Mouse (Mus musculus) frontal cortex, postnatal 10 days (tissue): ENCODE results near the gene Ank3.

Experiments used
- DNase-seq, 2 experiments: peaks; one replicate each; pipeline ENCODE4 v3.0.0; 2022; ENCODE audit warnings: low spot score in 2 of 2, mixed read lengths in 1 of 2

Gene Ank3

DNA sequence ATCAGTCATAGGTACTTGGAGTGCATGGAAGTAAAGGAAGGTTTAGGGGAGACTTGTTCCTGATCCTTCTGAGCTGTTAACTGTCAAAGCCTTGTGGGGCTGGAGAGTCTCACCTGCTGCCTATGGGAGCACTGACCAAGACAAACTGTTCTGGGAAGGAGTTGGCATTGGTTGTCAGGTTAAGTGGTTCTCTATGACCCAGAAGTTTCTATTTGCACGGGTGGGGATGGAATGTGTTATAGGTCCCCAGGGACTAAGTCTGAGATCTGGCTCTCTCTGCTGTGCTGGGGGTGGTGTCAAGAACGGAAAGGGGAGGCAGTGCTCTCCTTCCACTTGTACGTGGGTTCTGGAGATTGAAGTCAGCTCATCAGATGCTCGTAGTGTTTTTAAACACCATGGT lies 6.9 kb downstream of the Ank3 start:
- DNase-seq, result no peak

DNA sequence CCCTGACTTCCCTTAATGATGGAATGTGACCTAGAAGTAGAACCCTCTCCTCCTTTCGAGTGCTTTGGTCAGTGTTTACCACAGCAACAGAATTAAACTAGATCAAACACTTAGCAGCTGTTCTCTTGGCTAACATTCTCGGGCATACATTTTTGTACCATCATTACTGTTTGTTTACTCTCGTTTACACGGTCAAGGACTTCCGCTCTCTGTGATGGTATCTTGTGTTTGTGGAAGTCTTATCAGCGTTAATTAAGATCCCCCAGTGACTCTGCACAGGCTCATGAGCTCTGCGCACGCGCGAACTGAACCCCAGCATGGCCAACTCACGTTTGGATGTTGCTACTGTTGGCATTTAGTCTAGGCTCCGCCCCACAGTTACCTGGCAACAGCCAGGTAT lies 16.3 kb downstream of the Ank3 start:
- DNase-seq, result no peak

DNA sequence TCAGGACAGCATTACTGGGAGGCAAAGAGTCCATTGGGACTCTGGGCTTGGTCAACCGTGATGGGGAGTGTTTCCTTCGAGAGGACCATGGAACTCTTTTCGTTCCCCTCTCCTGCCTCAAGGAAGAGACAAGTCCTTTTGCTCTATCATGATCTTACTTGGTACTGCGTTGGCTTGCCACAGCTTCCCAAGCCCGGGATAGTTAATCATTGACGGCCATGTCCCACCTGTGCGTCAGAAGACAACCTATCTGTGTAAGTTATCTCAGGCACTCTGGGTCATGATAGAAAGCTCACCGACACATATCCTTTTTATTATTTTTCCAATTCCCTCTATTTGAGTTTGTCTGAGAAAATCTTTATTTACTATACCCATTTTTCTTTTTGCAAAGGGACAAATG lies 20.1 kb downstream of the Ank3 start:
- DNase-seq, result no peak

DNA sequence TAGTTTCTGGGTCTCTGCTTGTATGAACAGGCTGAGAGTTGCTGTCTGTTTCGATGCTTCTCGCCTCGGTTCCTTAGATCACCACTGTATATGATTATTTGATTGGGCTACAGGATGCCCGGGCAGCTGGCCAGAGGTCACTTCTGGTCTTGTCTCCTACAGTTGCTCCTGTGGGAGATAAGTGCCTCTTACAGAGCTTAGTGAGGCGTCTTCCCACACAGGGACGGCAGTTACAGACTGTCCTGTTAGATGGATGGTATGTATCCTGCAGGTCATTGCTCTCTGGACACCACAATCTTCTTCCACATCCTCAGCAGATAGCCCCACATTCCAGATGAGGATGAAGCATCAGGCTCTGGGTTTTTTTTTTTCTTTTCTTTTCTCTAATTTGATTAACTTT lies 21.7 kb downstream of the Ank3 start:
- no peak for DNase-seq

DNA sequence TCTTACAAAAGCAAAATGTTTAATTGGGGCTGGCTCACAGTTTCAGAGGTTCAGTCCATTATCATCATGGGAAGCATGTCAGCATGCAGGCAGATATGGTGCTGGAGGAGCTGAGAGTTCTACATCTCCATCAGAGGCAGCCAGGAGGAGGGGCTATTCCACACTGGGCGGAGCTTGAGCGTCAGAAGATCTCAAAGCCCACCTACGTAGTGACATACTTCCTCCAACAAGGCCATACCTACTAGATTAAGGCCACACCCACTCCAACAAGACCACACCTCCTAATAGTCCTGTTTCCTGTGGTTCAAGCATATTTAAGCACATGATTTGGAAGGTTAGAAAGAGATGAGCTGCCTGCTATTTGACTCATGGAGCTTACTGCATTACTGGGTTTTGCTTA lies 25.5 kb downstream of the Ank3 start:
- DNase-seq, result no peak

DNA sequence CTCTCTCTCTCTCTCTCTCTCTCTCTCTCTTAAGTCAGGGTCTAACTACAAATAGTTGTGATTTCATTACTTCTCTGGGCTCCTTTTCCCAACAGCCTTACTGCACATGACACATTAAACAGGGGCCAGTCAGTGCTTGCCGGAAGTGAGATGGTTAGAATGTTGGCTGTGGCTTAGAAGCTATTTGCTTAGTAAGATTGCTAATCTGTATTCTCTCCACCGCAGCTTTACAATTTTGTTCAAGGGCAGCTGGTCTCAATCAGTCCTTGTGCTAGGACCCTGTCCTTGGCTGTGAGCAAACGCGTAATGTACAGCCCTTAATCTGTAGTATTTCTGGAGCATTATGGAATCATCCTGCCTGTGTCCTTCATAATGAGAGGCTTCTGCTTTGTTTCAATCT lies 31.6 kb downstream of the Ank3 start:
- no peak for DNase-seq

DNA sequence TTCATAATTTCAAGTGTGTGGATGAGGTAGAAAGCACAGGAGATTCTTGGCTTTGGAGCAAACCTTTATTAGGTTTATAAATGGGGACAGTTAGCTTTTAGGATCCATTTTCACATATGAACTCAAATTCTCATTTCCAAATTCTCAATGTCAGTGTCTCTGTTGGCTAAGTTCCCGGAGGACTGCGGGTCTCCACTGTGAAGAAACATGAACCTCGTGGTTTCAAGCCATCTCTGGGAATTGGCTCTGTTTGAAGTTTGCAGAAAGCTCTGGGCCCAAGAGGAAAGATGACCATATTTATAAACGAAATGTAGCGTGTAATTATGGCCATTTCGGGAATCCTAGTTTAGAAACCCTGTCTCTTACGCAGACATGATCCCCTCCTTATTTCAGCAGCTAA lies 32.5 kb downstream of the Ank3 start:
- no peak for DNase-seq

DNA sequence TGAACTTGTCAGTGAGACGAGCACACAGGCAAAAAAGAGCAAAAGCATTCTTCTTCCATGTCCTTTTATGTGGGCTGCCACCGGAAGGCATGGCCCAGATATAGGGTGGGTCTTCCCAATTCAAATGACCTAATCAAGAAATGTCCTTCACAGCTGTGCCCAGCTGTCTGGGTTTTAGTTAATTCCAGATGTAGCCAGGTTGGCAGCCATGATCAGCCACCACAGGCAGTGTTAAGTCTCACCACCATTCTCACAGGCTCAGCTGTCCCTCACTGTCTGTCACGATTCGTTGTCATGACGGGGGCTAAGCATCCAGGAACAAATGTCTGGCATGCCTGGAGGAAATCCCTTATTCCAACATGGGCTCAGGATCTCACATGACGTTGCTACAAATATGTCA lies 36.6 kb downstream of the Ank3 start:
- no peak for DNase-seq

DNA sequence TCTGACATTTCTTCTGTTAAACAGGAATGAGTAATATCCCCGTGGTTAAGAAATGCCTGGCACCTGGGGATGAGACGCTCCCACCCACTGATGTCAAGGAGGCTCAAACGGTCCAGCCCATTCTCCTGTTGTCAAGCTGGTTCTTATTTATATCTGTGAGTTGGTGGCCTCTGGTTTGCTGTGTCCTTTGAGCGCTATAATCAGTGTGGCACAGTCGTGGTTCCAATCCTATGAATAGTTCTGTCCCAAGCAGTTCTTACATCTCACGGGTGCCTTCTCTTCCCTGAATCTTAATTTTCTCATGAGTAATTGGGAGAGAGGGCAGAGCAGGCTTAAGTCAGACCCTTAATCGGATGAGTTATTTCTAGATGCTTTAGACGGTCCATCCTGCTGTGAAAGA lies 40.9 kb downstream of the Ank3 start:
- no peak for DNase-seq

DNA sequence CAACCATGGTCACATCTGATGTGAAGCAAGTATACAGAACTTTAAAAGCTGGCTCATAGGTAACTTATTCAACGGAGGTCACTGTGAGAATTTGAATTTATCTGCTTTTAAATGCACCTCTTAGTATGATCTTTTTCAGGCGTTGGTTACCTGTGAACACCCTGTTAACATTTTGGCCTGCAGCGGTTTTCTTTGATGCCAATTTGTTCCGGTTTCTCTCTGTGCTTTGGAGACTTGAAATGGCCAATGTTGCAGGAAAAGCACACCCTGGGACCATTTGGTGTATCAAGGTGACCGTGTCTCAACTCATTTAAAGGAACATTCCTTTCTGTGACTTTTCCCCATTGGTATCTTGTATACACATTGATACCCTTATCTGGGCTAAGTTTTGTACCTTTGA lies 46.0 kb downstream of the Ank3 start:
- DNase-seq, result no peak

DNA sequence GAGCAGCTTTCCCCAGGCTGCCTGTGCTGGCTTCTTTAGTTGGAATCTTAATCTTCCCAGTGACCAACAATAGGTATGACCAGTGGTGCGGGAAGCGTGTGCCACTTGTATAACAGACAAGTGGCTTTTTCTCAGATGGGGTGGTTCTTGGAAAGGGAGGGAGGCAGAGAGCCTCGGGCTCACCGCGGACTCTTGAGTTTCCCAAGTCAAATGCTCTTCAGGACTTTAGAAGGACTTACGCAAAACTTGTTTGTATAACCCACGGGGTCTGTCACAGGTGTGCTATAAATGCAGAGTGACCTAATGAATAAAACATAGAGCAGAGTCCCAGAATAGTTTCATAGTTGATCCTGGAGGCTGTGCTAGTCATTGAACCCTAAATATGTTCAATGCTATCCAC lies 47.4 kb downstream of the Ank3 start:
- no peak for DNase-seq

DNA sequence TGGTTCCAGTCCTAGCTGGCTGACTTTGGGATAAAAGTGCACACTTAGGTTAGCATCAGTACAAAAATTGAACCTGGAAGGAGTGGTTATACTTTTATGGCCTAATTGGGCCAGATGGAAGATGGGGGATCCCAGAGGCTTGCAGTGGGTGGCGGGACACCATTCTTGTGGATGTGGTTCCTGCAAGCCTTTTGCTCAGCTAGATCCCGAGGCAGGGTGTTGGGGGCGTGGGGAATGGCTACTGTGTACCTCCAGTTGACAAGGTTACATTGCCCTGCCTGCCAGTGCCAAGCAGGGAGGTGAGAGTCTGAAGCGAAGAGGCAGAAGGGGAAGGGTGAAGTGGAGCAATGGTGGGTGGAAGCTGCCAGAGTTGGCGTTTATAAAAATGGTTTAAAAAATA lies 48.0 kb downstream of the Ank3 start:
- no peak for DNase-seq

DNA sequence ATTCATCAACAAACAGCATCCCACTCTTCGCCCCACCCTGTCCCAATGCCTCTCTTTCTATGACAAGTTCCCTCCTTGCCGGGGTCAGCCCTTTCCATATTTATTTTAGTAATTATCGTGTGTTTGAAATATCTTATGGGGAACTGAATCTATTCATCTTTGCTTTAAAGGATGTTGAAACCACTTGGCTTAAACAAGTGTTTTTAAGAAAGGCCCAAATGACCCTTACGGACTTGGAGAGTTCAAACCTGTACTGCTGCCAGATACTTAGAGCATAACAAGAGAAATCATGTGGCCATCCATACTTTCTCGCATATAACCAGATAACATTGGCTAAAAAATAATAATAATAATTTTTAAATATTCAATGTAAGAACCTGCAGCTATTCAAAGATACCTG lies 48.7 kb downstream of the Ank3 start:
- no peak for DNase-seq

DNA sequence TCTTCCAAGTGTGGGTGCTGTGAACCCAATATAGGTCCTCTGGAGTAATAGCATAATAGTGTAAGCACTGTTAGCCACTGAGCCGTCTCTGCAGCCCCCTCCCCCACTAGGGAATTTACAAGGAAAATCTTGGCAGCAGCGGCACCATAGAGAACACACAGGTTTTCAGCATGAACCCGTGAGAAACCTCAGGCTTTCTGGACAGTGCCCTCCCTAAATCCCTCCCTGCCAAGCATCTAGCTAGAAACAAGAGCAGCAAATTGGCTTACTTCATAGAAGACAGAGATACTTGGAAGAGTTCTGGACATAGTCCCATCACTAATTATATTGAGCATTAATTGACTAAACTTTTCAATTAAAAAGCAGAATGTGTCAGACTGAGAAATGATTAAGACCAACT lies 49.6 kb downstream of the Ank3 start:
- DNase-seq, result no peak

DNA sequence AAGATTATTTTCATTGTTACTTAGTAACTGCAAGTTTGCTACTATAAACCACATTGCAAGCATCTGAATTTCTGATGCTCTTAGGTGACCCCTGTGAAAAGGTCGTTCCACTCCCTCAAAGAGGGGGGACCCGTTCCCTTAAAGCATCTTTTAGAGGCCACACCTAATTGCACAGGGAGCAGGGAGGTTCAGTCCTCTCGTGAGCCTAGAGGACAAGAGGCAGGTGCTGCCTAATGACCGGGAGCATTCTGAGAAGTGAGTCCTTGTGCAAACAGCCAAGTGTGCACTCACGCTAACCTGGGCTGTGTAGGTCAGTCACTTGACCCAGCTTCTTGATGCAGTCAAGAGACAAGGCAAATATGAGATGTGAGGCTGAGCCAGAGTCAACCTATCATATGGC lies 52.4 kb downstream of the Ank3 start:
- DNase-seq, result no peak

DNA sequence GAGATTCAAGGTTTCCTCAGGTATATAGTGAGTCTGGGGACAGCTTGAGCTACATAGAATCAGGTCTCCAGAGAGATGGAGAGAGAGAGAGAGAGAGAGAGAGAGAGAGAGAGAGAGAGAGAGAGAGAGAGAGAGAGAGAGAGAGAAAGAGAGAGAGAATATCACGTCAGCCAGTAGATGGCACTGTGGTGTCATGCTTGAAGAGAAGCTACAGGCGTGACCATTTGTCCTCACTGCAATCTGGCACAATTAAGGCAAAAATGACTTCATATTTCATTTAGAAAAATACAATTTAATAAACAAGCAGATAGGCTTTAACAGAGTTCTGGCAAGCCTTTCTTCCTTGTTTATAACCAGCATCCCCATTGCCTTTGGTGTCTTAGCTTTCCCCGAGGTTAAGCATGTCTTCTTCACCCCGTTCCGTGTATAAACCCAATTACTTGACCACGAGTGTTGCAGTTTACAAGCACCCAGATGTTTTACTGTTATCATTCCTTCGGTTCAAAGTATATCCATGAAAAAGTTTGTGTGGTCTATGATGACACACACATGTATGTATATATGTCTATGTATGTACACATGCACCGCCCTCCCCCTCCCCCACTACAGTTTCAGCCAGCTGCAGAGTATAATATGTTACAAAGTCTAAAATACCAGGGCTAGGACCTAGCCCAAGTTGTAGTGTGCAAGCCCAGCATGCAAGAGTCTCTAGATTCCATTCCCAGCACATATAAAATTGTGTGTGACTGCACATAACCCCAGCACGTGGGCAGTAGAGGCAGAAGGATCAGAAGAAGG lies 53.8 kb downstream of the Ank3 start:
- peak in 1 of 2 experiments; percentile 46 for DNase-seq

DNA sequence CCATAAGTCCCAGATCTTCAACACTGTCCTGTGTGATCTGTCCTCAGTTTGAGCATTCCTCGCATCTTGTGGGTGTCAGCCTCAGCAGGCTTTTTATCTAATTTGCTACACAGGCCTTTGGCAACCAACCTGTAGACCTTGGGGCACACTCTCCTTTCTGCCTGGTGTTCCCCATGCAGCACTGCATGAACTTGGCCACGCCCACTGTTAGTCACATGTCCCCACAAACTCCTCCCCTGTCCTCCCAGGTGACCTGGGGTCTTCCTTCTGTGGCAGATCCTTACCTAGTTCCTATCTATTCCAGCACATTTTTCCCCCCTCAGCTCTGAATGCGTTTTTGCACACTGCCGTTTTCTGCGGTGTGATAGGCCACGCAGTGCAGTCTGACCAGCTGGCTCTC lies 55.0 kb downstream of the Ank3 start:
- DNase-seq, result no peak

DNA sequence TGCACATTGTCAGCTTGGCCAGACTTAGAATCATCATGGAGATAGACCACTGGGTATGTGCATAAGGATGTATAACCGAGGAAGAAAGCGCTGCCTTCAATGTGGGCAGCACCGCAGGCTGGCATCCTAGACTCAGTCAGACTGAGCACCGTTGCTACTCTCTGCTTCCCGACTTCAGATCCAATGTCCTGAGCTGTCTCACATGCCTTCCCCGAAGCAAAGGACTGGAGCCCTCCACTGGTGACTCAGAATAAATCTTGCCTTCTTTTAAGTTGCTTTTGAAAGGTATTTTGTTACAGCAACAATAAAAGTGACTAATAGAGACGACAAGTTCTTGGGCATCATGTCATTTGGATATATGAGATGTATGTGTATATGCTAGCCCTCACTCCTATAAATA lies 55.9 kb downstream of the Ank3 start:
- DNase-seq, result no peak

DNA sequence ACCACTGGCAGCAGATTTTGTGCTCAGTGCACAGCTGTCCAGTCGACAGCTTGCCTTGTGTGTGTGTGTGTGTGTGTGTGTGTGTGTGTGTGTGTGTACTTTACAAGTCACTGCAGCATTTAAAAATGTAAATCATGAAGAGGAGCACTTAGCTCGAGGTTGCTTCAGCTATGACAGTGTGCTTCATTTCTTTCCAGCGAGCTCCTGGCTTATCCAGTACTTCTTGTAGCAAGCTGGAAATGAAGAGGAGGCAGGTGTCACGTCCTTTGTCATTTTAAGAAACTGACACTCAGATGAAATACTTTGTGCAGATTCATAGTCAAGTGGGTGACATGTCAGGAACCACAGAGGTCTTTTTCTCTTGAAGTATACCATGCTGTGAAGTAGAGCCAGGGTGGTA lies 66.3 kb downstream of the Ank3 start:
- DNase-seq, result no peak

DNA sequence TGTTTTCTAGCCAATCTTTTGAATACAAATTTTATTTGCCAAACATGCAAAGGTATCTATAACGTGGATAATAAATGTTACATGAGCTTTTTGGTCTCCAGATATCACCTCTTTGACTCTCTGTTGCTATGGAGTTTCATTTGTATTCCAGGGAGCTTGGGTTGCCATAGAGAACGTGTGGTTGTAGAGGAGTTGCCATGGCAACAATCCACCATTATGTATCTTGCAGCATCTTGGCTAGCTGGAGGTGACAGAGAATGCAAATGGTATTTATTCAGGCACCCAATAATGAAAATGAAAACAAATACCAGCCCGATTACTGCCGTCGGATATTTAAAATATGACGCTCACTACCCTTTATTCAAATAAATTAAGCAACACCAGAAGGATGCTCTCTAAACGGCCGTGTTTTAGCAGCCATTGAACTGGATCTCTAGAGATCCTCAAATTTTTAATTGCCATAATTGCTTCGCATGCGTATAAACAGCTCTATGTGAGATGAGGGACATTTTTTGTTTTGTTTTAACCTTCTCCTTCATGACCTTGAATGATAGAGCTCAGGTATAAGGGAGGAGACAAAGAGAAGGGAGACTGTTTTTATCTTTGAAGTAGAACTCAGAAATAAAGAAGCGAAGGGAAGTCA lies 67.1 kb downstream of the Ank3 start:
- peak; percentile 52 to 58 for DNase-seq

DNA sequence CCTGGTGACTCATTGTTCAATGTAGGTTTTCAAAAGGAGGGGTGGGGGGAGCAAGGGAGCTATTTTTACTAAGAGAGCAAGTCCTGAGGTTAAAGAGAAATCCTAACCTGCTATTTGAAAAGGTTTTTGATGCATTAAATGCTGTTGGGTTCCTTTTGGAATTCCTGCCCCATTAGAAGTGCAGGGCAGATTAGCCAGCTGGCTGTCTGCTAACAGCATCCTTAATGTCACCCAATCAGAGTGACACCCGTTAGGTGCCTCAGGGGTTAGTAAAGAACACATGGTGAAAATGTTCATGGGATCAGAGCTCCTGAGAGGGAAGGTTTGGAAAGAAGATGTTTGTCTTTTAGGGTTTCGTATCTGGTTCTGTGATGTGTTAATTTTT lies 67.6 kb downstream of the Ank3 start:
- no peak for DNase-seq

DNA sequence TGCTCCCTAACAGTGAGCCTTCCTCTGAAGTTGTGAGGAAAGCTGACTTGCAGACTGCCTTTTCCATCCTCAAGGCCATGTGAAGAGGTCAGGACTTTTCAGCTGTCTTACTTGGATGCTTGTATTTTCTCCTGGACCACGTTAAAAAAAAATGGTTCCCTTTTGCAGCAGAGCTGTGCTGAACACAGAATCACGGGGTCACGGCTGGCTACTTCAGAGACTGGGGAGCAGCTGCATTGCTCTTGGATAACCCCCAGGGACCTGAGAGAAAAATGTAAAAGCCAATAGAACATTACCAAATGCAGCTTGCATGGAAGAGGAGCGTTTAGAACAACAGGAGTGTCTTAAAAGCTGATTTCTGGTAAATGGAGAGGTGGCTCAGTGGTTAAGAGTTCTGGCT lies 68.0 kb downstream of the Ank3 start:
- no peak for DNase-seq

DNA sequence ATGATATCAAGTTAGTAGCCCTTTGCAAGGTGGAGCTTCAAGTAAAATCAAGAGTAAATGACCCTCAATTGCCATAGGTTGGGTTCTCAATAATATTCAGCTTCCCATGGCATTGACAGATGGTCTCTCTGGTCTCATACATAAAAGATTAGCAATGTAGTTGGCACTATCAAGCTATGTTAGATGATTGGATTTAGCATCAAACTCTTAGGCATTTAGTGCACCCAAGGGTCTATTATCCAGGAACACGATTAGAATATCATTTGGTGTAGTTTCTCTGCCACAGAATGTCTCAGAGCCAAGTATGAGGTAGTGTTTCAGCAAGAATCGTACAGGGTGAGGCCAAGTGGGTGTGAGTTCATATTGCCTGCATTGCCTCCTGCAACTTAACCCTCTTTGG lies 68.6 kb downstream of the Ank3 start:
- DNase-seq, result no peak

DNA sequence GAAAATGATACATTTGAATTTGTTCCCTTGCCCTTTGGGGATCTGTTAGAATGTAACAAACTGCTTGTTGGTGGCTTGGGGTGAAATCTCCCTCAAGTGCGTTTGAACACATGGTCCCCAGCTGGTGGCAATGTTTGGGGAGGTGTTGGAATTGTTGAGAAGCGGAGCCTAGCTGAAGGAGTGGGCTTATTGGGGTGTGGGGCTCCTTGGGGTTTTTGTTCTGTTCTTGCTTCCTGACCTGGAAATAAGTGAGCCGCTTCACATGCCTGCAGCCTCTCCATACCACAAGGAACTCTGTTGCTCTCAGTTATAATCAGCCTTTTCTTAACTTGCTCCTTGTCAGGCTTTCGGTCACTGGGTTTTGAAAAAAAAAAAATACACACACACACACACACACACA lies 73.3 kb downstream of the Ank3 start:
- no peak for DNase-seq
